Mouse (Mus musculus) forebrain, embryonic 10.5 days (tissue): ENCODE results near the gene Gtf2ird1. TPM values are rescaled to one million over a fixed set of nuclear protein-coding genes. Genes with fewer than 3 reads are reported as not detected.
A peak's percentile ranks its signal among the peaks of the same experiment; 100 is the strongest.

Experiments
- DNase-seq: peaks from one replicate; pipeline ENCODE4 v3.0.0-alpha.2; 2017; ENCODE audit warnings: low spot score; ENCODE audit errors: extremely low spot score
- H3K27ac ChIP-seq: fragments of 300-500 bp; sonication (generic); 2 replicates; pipeline ENCODE4 v1.5.1; 2016; ENCODE audit warnings: mild to moderate bottlenecking
- H3K27me3 ChIP-seq: fragments of 300-500 bp; sonication (generic); 2 replicates; pipeline ENCODE4 v1.6.1; 2016; ENCODE audit warnings: mild to moderate bottlenecking; ENCODE audit not compliant: poor library complexity, severe bottlenecking
- H3K36me3 ChIP-seq: fragments of 300-500 bp; sonication (generic); replicated peaks from 2 replicates; pipeline ENCODE4 v1.6.1; 2016; ENCODE audit warnings: mild to moderate bottlenecking, moderate library complexity
- H3K4me1 ChIP-seq: fragments of 300-500 bp; sonication (generic); 2 replicates; pipeline ENCODE4 v1.6.1; 2016
- H3K4me3 ChIP-seq: fragments of 300-500 bp; sonication (generic); 2 replicates; pipeline ENCODE4 v1.5.1; 2016; ENCODE audit warnings: mild to moderate bottlenecking, moderate library complexity
- H3K9me3 ChIP-seq: fragments of 300-500 bp; sonication (generic); 2 replicates; pipeline ENCODE4 v1.6.1; 2016; ENCODE audit warnings: mild to moderate bottlenecking, moderate library complexity
- WGBS: fragments of 180-500 bp; shearing (Covaris S2); methylation state at CpG from one replicate; pipeline ENCODE4 v1.1.7; 2016; 5-methylcytosine and 5-hydroxymethylcytosine counted together
- polyA plus RNA-seq: library from polyadenylated mRNA; unstranded; fragments of >200 nt; fragmentation: Nextera tagmentation; extraction: Ambion mirVana; gene quantifications from 2 replicates; pipeline ENCODE4 v1.2.1, GENCODE M21; 2016

The Gtf2ird1 gene
- polyA plus RNA-seq, 1 experiment from 2014 or later: 92.6 TPM

DNA sequence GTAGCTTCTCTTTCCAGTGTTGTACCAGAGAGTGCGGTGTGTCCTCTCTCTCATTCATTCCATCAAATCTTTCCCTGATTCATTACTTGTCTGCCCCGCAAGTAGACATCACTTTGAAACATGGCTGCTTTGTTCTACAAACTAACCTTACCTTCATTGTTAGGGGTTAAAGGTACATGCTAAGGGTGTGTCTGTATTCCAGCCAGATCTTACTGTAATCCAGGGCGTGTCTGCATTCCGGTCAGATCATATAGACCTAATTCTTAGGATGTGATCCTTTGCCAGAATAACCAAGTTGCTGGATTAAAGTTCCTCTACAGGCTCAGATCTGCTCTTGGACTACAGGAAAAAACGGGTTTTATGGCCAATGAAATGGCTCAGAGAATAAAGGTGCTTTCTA, 36.8 kb downstream of the Gtf2ird1 start:
- DNase-seq: no peak
- Histone ChIP-seq H3K9me3 (peaks cover 5% of the 10 kb centered on the region; the same call in 1 of the 2 replicates), H3K4me1 (peaks cover 12% of the 10 kb centered on the region), H3K27ac (no peak overlapping the region), H3K27me3 (no peaks in the 10 kb centered on the region), H3K36me3 (peaks cover 73% of the 10 kb centered on the region), H3K4me3 (no peak overlapping the region)
- WGBS: 93% methylated on average over 5 of the region's 5 CpGs

DNA sequence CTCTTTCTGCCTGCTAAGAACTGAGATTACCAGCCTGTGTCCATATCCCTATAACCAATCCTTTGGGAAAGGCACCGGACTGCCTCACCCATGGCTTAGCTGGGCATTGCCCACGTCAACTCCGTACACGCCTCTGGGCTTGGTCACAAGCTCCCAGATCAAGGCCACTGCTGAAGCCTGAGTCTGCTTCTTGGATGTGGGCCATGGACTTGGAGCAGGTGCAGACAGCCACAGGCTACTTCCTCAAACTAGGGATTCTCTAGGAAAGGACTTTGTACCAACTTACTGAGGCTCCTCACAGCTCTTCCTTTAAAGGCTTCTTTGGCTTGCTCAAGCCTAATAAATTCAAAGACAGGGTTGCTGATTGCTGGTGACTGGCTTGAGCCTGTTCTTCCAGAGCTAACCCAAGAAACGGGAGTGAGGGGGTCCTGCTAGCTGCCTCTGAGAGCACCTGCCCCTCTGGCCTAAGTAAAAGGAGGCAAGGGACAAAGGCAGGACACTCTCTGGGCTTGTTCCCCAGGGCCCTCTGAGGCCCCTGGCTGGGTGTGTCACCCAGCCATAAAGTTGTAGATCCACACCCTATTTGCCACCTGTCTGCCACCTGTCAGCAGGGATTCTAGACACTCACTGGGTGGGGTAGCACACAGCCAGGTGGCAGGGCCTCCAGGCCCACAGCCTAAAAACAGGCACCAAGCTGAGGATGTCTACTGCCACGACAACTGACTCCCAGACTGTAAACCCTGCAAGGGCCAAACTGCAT, 38.0 kb downstream of the Gtf2ird1 start:
- no peak for DNase-seq
- peaks cover 76% of the 10 kb centered on the region for H3K36me3 ChIP-seq
- 95% methylated on average over 6 of the region's 6 CpGs for WGBS

DNA sequence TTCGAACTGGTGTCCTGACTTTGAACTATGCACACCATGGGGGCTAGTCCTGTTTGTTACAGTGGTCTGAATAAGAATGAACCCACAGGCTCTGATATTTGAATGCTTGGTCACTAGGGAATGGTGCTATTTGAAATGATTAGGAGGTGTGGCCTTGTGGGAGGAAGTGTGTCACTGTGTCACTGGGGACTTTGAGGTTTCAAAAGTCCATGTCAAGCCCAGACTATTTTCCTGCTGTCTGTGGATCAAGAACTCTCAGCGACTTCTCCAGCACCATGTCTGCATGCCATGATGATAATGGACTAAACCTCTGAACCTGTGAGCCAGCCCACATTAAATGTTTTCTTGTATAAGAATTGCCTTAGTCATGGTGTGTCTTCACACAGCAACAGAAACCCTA, 44.2 kb downstream of the Gtf2ird1 start:
- Histone ChIP-seq H3K27me3 (no peaks in the 10 kb centered on the region), H3K4me1 (no peaks in the 10 kb centered on the region), H3K36me3 (peaks cover 39% of the 10 kb centered on the region), H3K9me3 (peaks cover 1% of the 10 kb centered on the region; the same call in 1 of the 2 replicates), H3K27ac (no peak overlapping the region), H3K4me3 (no peak overlapping the region)
- DNase-seq: no peak
- WGBS: 95% methylated on average over 2 of the region's 2 CpGs

More for the DNA sequence above, 38.0 kb downstream of the Gtf2ird1 start:
- Histone ChIP-seq H3K9me3 (peaks cover 5% of the 10 kb centered on the region; the same call in 1 of the 2 replicates), H3K4me3 (no peak overlapping the region), H3K27me3 (no peaks in the 10 kb centered on the region), H3K4me1 (peaks cover 12% of the 10 kb centered on the region), H3K27ac (no peak overlapping the region)

DNA sequence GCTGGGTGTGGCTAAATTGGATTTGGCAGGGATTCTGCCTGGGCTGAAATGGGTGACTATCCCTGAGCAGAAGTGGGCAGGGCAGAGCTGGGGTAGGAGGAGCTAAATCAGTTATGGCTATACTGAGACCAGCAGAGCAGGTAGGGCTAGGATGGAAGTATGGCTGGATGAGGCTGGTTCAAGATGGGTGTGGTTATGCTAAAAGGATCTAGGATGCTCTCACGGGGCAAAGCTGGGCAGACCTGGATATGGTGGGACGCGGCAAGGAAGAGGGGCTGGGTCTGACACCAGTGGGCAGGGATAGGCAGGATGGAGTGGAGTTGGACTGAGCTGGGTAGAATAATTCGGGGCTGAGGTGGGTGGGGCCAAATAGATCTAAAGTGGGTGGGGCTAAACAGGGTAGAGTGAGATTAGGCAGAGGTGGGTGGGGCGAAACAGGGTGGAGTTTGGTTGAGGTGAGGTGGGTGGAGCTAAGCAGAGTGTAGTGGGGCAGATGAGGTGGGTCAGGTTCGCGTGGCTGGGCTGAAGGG, 46.1 kb downstream of the Gtf2ird1 start:
- H3K27me3 ChIP-seq: no peaks in the 10 kb centered on the region

DNA sequence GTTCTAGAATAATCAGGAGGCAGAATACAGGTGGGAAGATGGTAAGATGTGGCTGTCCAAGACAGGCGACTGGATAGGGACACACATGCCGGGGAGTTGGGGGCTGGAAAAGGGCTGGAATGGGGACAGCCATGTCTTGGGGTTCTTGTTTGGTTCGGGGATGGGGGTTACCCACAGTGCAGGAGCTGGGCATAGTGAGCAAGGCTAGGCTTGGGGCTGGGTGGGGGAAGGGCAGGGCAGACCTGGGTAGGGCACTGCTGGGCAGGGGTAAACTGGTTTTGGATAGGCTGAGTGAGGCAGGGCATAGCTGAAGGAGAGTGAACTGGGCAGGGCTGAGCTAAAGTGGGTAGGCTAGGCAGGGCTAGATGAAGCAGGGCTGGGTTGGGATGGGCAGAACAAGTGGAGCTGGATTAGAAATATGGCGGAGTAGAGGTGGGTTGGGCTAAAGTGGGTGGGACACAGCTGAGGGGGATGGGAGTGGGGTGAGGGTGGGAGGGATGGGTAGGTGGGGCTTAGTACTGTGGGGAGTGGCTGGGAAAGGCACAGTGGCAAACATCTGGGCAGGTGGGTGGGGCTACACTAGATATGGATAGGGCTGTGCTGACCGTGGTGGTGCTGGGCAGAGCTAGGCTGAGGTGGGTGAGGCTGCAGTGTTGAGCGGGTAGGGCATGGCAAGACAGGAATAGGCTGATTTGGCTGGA, 46.8 kb downstream of the Gtf2ird1 start:
- Histone ChIP-seq H3K27me3 (no peaks in the 10 kb centered on the region), H3K36me3 (peaks cover 13% of the 10 kb centered on the region), H3K4me1 (no peaks in the 10 kb centered on the region), H3K27ac (no peak overlapping the region), H3K4me3 (no peak overlapping the region), H3K9me3 (no peaks in the 10 kb centered on the region)
- no peak for DNase-seq
- 91% methylated on average over 6 of the region's 6 CpGs for WGBS

More for the DNA sequence above, 46.1 kb downstream of the Gtf2ird1 start:
- Histone ChIP-seq H3K4me1 (no peaks in the 10 kb centered on the region), H3K27ac (no peak overlapping the region), H3K4me3 (no peak overlapping the region), H3K36me3 (peaks cover 20% of the 10 kb centered on the region), H3K9me3 (no peaks in the 10 kb centered on the region)
- 94% methylated on average over 7 of the region's 7 CpGs for WGBS
- no peak for DNase-seq

DNA sequence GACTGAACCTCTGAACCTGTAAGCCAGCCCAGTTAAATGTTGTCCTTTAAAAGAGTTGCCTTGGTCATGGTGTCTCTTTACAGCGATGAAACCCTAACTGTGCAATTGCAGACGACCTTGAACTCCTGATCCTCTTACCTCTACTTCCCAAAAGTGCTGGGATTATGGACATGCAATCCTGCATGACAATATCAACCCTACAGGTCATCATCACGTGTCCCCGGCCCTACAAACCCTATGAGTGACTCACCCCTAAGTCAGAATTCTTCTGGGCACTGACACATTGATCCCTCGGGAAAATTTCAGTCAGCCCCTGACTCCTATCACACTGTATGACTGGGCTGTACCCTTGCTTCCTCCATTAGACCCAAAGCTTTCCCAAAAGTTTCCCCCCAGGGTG, 48.4 kb downstream of the Gtf2ird1 start:
- H3K36me3 ChIP-seq: no peaks in the 10 kb centered on the region; the same call in 1 of the 2 replicates
- H3K27me3 ChIP-seq: no peaks in the 10 kb centered on the region
- no peak overlapping the region for H3K4me3 ChIP-seq
- 90% methylated on average over 5 of the region's 5 CpGs for WGBS
- no peak overlapping the region for H3K27ac ChIP-seq
- DNase-seq: no peak
- H3K9me3 ChIP-seq: no peaks in the 10 kb centered on the region
- no peaks in the 10 kb centered on the region for H3K4me1 ChIP-seq

DNA sequence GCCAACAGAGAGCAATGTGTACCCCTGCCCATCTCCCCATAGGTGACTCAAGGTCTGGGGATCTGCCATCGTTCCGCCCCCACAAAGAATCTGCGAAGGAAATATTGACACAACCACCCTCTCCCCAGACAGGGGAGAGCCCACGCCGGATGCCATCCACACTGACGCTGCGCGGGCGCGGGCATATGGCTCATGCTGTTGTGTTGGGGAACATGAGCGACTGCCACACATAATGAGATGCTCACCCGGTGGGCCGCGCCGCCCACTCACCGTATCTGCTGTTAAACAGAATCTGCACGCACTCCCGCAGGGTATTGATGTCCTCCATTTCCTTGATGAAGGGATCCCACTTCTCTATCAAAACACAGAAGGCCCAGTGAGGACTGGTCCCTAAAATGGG, 54.7 kb downstream of the Gtf2ird1 start:
- 96% methylated on average over 18 of the region's 18 CpGs for WGBS
- Histone ChIP-seq H3K4me3 (no peak overlapping the region), H3K27ac (no peak overlapping the region), H3K27me3 (no peaks in the 10 kb centered on the region), H3K4me1 (no peaks in the 10 kb centered on the region), H3K36me3 (no peaks in the 10 kb centered on the region; the same call in 1 of the 2 replicates), H3K9me3 (no peaks in the 10 kb centered on the region)
- DNase-seq: no peak

DNA sequence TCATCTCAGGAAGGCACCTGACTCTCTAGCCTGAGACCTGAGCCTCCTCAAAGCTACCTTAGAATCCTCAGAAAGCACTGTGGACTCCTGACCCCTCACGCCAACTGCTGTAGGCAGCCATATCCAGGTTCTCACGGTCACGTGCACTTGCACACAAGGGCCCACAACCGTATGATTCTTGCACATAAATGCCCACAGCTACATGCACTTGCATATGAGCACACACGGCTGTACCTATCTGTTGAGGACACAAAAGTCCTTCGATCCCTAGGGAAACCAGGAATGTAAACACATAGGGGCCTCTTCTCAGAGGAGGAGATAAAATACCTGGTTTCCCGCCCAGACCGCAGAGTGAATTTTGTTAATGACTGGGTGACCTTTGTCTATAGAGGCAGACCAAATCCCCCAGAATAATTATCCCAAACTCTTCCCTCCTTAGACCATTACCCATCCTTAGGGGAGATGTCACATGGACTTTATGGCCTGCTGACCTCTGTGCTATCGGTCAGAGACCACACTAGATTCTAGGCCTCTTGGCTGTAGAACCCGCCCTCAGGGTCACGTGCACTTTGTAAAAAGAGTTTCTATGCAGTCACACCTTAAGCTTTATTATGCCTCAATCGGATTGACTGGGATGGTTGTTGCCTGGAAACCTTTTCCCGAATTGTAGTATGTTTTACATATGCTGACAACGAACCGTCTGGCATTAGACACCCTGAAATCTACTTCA, 58.9 kb downstream of the Gtf2ird1 start:
- WGBS: 97% methylated on average over 15 of the region's 15 CpGs
- H3K4me1 ChIP-seq: peaks cover 14% of the 10 kb centered on the region
- no peak overlapping the region for H3K27ac ChIP-seq
- no peaks in the 10 kb centered on the region for H3K27me3 ChIP-seq
- H3K9me3 ChIP-seq: peaks cover 6% of the 10 kb centered on the region; the same call in 1 of the 2 replicates
- no peak overlapping the region for H3K4me3 ChIP-seq
- H3K36me3 ChIP-seq: no peaks in the 10 kb centered on the region; the same call in 1 of the 2 replicates
- DNase-seq: no peak

DNA sequence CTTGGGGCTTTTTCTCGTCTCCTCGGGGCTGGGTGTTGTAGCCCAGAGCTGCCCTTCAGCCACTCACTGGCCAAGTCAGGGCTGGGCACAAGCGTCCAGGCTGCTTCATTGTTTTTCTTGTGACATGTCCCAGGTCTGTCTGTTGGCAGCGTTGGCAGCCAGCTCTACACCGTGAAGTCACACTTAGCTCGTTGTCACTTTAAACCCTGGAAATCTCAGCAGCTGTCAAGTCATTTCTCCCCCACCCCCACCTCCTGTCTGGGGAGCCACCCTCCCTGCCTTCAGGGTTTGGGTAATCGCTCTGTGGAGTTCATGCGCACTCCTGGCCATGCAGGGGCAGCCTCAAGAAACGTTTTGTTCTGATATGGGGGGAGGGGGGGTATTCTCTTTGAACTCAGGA, 60.0 kb downstream of the Gtf2ird1 start:
- peaks cover 14% of the 10 kb centered on the region for H3K4me1 ChIP-seq
- no peaks in the 10 kb centered on the region for H3K27me3 ChIP-seq
- H3K36me3 ChIP-seq: no peaks in the 10 kb centered on the region; the same call in 1 of the 2 replicates
- WGBS: 85% methylated on average over 9 of the region's 9 CpGs
- H3K27ac ChIP-seq: no peak overlapping the region
- no peak overlapping the region for H3K4me3 ChIP-seq
- no peak for DNase-seq
- H3K9me3 ChIP-seq: peaks cover 6% of the 10 kb centered on the region; the same call in 1 of the 2 replicates

DNA sequence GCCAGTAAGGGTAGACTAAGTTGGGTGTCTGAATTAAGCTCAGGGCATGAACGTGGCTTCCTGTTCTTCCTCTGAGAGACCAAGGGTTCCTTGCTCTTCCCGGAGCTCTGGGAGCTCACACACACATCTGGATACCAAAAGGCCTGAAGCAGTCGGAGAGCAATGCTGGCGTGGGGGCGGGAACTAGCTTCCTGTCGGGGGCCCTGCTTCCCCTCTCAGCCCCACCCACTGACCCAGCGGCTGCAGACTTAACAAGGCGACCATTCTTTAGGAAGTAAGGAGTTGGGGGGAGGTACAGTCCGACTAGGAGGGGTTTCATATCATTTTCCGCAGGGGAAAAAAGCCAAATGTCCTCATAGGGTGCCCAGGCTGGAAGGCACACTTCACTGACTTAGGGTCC, 61.9 kb downstream of the Gtf2ird1 start:
- H3K4me1 ChIP-seq: peaks cover 14% of the 10 kb centered on the region
- no peaks in the 10 kb centered on the region; the same call in 1 of the 2 replicates for H3K36me3 ChIP-seq
- 57% methylated on average over 10 of the region's 10 CpGs for WGBS
- no peaks in the 10 kb centered on the region for H3K27me3 ChIP-seq
- peak; percentile 54 for DNase-seq
- peak overlapping the region; percentile 4; the same call in 1 of the 2 replicates for H3K4me3 ChIP-seq
- peaks cover 6% of the 10 kb centered on the region; the same call in 1 of the 2 replicates for H3K9me3 ChIP-seq
- peak overlapping the region; percentile 61 for H3K27ac ChIP-seq

DNA sequence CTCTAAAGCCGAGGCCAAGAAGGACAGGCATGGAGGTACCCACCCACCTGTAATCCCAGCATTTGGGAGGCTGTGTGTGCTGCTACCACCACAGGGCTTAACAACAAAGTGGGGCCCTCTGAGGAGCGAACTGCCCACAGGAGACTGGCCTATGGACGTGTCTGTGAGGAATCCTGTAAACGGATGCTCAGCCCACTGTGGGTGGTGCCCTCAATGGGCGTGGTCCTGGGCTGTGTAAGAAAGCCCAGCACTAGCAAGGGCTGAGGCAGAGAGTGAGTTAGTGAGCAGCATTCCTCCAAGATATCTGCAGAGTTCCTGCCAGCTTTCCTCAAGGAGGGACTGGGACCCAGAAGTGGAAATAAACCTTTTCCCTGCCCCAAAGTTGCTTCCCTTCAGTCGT, 62.9 kb downstream of the Gtf2ird1 start:
- peak overlapping the region; percentile 61 for H3K27ac ChIP-seq
- no peaks in the 10 kb centered on the region; the same call in 1 of the 2 replicates for H3K36me3 ChIP-seq
- H3K27me3 ChIP-seq: no peaks in the 10 kb centered on the region
- H3K9me3 ChIP-seq: peaks cover 11% of the 10 kb centered on the region; the same call in 1 of the 2 replicates
- DNase-seq: no peak
- H3K4me3 ChIP-seq: no peak overlapping the region
- WGBS: 82% methylated on average over 6 of the region's 6 CpGs
- H3K4me1 ChIP-seq: peaks cover 14% of the 10 kb centered on the region

DNA sequence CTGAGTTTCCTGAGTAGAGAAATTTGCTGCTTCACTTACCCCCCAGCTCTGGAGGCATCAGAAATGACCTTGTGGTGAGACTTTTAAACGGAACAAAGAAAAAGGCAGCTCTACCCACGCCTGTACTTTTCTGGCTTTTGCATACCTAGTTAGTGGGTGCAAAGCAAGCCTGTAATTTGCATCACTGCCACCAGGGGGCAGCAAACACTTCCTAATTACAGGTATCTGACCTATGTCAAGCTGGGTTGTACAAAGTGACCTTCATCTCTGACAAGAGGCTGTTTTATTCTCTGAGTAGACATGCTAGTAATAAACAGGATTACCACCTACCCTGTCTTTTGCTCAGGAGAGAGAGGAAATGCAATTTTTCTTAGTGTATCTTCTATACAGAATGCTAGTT, 71.4 kb downstream of the Gtf2ird1 start:
- H3K27ac ChIP-seq: no peak overlapping the region
- no peaks in the 10 kb centered on the region for H3K27me3 ChIP-seq
- 68% methylated on average over 2 of the region's 2 CpGs for WGBS
- H3K36me3 ChIP-seq: no peaks in the 10 kb centered on the region; the same call in 1 of the 2 replicates
- peak; percentile 73 for DNase-seq
- no peaks in the 10 kb centered on the region for H3K4me1 ChIP-seq
- H3K4me3 ChIP-seq: no peak overlapping the region
- peaks cover 8% of the 10 kb centered on the region; the same call in 1 of the 2 replicates for H3K9me3 ChIP-seq
